Mouse (Mus musculus) megakaryocyte, embryonic 14.5 days (primary cell): ENCODE data around the gene St6gal1.

Source experiments
- FLI1 ChIP-seq: IDR thresholded peaks from 2 replicates; pipeline ENCODE4 v1.6.1; 2012; ENCODE audit warnings: low read length, inconsistent platforms, mixed read lengths
- GATA1 ChIP-seq: IDR thresholded peaks from 3 replicates; pipeline ENCODE4 v1.6.1; 2012; ENCODE audit warnings: mixed read lengths, low read length, inconsistent platforms, borderline replicate concordance

DNA sequence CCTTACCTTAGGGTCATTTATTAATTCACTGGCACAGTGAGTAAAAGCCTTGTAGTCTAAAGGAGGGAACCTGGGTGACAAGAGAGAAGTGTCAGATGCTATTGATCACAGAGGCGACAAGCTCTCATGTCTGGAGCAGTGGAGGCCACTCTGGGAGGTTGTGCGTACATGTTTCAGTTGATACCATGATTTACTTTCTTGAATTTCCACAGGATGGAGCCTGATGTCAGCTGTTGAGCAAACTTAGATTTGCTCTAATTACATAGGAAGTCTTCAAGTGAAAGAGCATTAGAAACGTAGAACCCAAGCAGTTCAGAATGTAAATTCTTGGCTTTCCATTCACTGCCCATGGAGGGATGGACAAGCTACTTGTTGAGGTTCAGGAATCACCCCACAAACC lies 5.4 kb downstream of the St6gal1 start:
- no peak for TF ChIP-seq GATA1
- no peak for TF ChIP-seq FLI1
